Mouse (Mus musculus) gonadal fat pad, adult 2 months (tissue): ENCODE data around the gene 4930502E18Rik. TPM values are rescaled to one million over a fixed set of nuclear protein-coding genes. Genes with fewer than 3 reads are reported as not detected.
"Not testable (repeated sequence)": the region's sequence is repeated elsewhere in the genome, so short reads cannot be mapped to it uniquely, and the experiment has no call there.

Source experiments
- DNase-seq: peaks from one replicate; pipeline ENCODE4 v3.0.0-alpha.2; 2012; ENCODE audit warnings: low read depth
- polyA plus RNA-seq: library from polyadenylated mRNA; depleted of rRNA; stranded (reverse); fragments of >200 nt; gene quantifications from 2 replicates; pipeline ENCODE4 v1.2.3, GENCODE M21; 2012; rRNA removed

Gene 4930502E18Rik
- not detected in 2 replicates for polyA plus RNA-seq

DNA sequence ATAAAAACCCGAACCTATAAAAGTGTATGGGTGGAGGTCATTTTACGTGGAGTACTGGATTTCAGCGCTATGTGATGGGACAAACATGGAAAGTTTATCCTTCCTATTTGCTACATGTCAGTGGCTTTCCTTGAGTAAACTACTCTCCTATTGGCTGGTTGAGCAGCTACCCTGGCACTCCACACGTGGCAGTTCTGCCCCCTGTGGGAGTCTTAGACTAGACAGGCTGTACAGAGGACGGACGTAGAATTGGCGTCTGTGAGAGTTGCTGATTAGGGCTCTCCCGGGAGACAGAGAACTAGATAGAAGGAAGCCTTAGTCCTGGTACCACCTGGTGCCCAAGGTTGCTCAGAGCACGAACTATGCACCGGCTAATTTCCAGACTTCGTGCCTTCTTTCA is at the start of gene 4930502E18Rik:
4930502E18Rik (plus strand) TSS at position 231 of the 400 bp plus-strand sequence.
- no peak for DNase-seq

DNA sequence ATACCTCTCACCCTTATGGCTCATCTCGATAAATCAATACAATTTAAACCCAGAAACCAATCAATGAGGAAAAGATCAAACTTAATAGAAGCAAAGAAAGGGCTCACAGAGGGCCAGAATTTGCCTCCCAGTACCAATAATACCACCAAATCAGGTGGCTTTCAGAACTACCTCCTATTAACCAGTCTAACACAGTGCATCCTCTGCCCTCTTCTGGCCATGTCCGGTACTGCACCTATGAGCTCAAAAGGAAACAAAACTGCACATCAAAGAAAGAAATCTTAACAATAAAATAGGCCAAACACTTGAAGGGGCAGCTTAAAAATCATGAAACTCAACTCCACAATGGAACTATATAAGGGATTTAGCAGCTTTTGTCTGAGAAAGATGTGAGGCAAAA is 47.7 kb upstream of the 4930502E18Rik start:
- not testable (repeated sequence) for DNase-seq

DNA sequence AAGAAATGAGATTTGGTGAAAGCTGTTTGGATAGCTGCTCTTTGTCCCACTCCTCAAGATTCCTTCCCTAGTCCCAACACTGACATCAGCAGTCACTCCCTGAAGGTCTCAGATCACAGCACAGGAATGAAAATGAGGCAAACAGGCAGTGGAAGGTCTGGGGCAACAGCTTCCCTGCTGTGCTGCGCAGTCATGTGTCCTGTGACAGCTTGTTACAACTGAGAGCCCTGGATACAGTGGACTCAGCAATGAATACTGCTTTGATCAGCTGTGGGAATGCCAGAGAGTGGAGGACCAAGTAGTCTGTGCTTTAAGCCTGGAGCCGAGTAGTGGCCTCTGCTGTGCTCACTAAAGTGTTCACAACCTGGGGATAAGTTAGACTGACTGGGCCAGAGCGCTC is 42.0 kb upstream of the 4930502E18Rik start:
- DNase-seq, result not testable (repeated sequence)

DNA sequence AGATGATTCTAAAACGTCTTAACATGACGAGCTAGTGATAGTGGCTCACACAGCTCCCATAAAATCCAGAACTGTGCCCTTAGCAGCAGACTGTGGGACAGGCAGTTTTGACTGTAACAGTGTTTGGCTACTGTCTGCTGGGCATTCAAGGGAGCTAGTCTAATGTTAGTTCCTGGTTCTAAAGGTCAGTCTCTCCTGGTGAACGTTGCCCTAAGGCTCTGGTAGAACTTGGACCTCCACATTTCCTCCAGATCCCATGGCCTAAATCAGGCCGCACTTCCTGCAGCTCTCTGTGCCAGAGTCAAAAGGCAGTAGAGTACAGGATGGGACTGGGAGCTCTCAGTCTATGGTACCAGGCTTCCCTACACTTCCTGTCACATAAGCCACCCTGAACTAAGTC is 40.0 kb upstream of the 4930502E18Rik start:
- DNase-seq, result not testable (repeated sequence)

DNA sequence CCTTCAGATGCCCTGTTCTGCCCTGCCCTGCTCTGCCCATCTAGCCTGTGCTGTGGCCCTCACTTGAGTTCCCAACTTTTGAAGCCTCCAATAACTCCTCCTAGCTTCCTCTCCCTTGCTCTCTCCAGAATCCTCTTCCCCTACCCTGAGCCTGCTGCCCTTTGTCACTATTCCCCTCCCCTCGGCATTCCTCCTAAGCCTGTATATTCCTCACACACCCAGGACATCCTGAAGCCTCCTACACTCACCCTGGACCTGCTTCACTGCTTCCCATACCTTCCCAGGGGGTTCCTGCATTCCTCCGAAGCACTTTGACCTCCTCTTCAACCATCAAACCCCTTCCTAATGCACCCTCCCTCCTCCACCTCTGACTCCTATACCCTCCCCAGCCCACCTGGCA is 32.6 kb upstream of the 4930502E18Rik start:
- DNase-seq, result no peak

DNA sequence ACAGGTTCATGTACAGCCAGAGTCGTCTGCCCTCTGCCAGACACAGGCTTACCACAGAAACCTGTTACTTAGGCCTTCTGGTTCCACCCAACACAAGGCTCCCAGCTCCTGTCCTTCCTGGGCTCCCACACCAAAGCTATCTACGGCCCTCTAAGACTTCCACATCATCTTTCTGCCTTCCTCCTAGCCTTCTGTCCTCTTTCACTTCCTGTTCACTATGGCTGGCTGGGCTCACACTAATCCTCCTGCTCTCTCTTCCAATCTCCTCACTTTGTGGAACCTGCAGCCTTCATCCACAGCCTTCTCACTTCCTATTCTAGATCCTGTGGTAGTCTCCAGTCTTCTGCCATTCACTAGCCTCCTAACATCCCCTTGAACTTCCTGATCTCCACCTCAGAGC is 31.5 kb upstream of the 4930502E18Rik start:
- DNase-seq, result no peak

DNA sequence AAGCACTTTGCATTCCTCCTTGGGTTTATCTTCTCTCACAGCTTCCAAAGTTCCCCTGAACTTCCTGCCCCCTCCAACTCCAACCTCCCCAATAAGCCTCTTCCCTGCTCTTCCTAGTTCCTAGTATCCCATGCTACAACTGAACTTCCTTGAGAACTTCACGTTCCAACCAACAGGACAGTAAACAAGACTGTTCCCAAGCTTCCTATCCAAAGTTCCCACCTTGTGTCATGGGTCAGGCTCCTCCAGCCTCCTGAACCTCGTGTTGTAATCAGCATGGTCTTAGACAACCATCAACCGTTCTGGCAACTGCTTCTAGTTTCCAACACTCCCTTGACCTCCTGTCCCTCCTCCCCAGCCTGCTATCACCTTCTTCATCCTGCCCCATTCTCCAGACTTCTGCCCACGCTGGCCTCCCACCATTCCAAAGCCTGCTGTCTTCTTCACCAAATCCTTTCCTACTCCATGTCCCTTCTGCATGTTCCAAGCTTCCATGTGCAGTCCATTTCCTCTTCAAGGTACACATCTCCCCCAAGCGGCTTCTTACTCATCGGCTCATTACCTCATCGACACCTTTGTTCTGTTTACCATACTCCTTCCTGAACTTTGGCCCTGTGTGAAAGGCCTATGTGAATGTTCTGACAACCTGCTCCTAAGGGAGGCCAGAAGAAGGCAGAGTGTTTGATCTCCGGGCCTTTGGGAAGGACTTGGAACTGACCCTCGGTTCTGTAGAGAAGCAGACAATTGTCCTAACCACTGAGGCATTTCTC is 30.4 kb upstream of the 4930502E18Rik start:
- DNase-seq, result no peak

DNA sequence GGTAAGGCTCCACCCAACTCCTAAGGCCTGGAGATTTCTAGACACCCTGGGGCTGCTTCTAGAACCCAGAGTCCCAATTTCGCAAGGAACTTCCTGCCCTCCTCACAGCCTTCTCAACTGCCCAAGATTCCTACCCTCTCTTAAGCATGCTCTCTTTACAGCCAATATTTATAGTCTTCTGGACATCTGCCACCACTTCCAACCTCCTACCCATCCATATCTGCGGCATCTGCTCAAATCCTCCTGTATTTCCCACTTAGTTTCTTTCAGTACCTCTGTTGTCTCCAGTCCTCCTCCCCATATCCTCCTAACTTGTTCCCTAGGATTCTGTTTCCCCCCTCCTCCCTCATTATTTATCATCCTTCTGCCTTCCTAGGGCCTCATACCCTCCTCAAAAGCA is 25.4 kb upstream of the 4930502E18Rik start:
- no peak for DNase-seq

DNA sequence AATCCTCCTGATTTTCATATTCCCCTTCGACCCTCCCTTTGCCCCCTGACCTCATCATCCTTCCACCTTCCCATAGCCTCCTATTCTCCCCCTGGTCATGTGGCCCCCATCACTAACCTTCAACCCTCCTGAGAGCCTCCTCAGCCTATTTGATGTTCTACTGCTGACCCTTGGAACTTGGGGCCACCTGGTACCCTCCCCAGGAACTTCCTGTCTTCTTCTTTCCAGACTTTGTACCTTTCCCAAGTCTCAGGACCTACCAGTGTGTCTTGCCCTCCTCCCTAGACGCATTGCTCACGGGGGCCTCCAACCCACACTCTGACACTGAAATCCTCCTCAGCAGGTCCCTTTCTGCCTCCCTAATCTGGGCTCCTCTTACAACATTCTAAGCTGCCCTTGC is 22.0 kb upstream of the 4930502E18Rik start:
- DNase-seq, result no peak

DNA sequence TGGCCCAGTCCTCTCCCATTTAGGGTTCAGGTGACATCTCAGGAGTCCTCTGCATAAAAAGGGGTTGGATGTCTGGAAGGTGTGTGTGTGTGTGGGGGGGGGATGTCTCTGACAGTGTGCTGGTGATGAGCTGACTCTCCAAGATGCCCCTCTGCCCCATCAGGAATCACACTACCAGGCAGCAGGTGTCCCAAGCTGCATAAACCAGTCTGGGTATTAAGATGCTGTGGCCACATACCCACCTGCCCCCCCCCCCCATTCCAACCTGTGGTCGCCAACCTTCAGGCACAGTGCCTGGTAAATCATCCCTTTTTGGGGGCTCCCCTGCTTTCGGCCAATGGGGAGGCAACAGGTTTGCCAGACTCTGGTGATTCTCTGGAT is 8.7 kb upstream of the 4930502E18Rik start:
- DNase-seq, result no peak

DNA sequence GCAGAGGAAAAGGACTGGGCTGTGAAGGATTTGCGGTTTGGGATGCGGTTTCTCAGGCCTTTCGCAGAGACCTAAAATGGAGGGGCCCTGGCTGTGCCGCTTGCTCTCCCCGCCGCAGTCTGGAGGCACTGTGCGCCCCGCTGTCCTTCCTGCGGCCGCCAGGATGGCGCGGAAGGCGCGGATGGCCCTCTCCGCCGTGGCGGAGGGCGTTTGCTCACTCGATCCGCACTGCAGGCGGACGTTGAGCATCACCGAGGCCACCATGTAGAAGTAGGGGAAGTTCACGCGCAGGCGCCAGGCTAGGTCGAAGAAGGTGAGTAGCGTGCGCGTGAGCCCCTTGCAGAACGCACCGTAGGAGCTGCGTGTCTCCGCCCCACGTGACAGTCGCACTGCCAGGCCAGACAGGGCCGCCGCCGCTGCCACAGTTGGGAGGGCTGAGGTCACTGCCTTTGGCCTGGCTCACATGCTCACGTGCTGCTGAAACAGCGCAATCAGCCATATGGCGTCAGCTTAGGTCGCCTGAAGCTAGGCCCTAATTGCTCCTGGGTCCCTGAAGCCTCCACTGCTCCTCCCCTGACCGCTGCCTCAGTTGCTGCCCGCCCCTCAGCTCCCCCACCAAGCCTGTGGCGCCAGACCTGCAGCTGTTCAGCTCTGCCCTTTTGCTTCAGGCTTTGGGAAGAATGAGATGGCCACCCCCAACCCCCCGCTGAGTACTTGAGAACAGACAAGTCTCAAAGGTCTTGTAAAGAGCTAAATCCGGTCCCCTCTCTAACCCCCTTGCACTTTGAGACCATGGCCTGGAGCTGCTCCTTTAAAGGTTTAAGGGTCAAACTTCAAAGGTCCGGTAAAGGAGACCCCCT is 8.1 kb upstream of the 4930502E18Rik start:
- no peak for DNase-seq

DNA sequence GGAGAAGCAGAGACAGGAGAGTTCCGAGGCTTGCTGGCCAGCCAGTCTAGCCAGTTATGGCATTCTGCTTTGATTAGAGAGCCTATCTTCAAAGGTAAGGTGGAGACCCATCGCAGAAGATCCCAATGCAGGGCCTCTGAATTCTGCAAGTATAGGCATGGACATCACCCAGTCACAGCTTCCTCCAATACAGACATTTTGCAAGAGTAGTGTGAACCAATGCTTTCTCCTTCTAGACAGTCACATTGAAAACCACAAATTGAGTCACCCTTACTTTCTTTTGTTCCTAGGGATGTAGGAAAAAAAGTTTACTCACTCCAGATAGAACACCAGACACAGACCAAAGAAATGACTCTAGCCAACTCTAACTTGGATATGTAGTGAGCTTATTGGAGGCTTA is 4.3 kb downstream of the 4930502E18Rik start:
- no peak for DNase-seq

DNA sequence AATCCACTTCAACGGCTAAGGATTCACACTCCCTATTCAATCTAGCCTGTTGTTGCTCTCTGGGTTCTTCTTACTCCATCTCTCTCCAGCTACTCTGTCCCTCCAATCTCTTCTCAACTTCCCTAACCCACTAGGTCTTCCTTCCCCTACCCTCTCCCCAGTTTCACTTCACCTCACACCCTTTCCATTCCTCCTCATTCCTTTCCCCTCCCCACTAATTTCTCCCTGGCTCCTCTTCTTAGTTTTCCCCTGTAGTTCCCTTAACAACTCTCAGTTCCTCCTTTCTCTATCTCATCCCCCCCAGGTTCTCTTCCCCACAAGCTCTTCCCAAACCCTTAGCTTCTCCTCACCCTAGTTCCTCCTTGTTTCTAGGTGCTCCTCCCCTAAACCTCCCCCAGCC is 28.2 kb downstream of the 4930502E18Rik start:
- DNase-seq, result no peak

DNA sequence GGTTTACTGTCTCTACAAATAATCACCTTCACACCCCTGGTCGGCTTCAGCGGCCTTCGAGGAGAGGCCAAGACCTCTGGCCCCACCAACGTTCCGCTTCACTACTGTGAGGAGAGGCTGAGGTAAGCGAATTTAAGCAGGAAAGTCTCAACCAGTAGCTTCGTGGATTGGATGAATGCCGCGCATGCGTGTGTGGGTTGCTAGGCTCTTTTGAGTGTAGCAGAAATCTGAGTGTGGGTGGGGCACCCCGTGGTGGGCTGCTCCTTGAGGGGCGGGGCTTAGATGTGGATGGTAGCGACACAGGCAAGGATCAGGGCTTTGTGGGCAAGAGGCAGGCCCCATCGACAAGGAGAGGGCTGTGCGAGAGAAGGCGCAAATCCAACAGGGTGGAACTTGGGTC is 33.1 kb downstream of the 4930502E18Rik start, which contains the start of gene 1700013H16Rik:
1700013H16Rik (minus strand) TSS at position 96 of the 400 bp plus-strand sequence.
- no peak for DNase-seq

DNA sequence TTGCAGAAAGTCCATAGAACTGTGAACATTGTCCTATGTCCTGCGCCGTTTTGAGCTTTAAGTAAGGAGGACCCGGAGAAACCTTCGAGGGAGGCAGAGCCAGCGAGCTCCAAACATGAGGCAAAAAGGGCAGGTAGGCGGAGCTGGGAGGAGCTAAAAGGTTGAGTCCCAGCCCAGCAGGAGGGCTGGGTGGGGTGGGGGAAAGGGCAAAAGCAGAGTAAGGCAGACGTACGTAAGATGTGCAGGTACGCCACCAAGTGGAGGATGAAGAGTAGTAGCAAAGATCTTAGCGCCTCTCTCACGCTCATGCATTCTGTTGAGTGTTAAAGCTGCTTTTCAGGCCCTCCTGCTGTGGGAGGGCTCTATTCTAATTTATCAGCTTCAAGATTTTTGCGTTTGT is 51.6 kb downstream of the 4930502E18Rik start, which contains the start of gene Zfp36l3:
Zfp36l3 (minus strand) TSS at position 119 of the 400 bp plus-strand sequence.
- no peak for DNase-seq

Other genes starting within 250 kb of the 4930502E18Rik start
- 27.6 and 29.7 TPM in 2 replicates for gene Rtl8c, start 116.8 kb upstream of the 4930502E18Rik start, polyA plus RNA-seq
- gene Gm14597, start 115.8 kb upstream of the 4930502E18Rik start, polyA plus RNA-seq, result not detected in 2 replicates
- 107 and 154 TPM in 2 replicates for gene Rtl8a, start 81.1 kb upstream of the 4930502E18Rik start, polyA plus RNA-seq
- 125 and 206 TPM in 2 replicates for gene Rtl8b, start 54.4 kb upstream of the 4930502E18Rik start, polyA plus RNA-seq
- gene 1700013H16Rik, start 33.0 kb downstream of the 4930502E18Rik start, polyA plus RNA-seq, result not detected in 2 replicates
- 0.06 TPM in 1 of 2 replicates, not detected in the other for gene Zfp36l3, start 51.6 kb downstream of the 4930502E18Rik start, polyA plus RNA-seq
- gene Xlr, start 72.9 kb downstream of the 4930502E18Rik start, polyA plus RNA-seq, result 0.16 TPM in 1 of 2 replicates, not detected in the other